ENCODE assay signal across 18 mouse cellular contexts in genomic region chr19:37815627-37816026, GRCm38 (mm10).
A peak's percentile ranks its signal among the peaks of the same experiment; 100 is the strongest.
DNase-seq lines count a peak whose midpoint lies in the region; ATAC-seq and TF ChIP-seq lines count a peak whose summit lies in the region.
"Had no signal": no experiment of that assay in that cellular context is flagged by ENCODE, and none has a peak within 500 bp of the region (broad histone marks: within the 10 kb centered on the region; RNA-seq: fewer than 3 reads in every experiment).

No protein-coding gene starts in this region.

- intact Hi-C loops in heart, postnatal 10 days (cut with DNase I), result no loop called here

- H3K27ac ChIP-seq in kidney, postnatal 0 days, result no peak overlapping the region
- no peak overlapping the region for H3K27ac ChIP-seq in hindbrain, embryonic 16.5 days (ENCODE audit: low read depth, low read length)
- H3K27ac ChIP-seq: embryonic facial prominence, embryonic 10.5 days; forebrain, embryonic 13.5 days; heart, adult 2 months; heart, embryonic 15.5 days; hindbrain, embryonic 10.5 days; hindbrain, embryonic 14.5 days had no signal

- DNase-seq in heart, adult 11 months, result peak; percentile 18
- DNase-seq in heart, postnatal 10 days, result no peak
- DNase-seq in kidney, postnatal 0 days (ENCODE audit: low spot score), result no peak
- no peak for DNase-seq in kidney, postnatal 10 days
- peak; percentile 30 for DNase-seq in retina, postnatal 1 day
- DNase-seq: adrenal gland, adult 8-10 months; adrenal gland, postnatal 36 days; cerebellum, adult 2 months; cerebellum, postnatal 10 days; gastrocnemius, postnatal 10 days; heart, adult 2 months had no signal

- H3K27me3 ChIP-seq in kidney, postnatal 0 days (ENCODE audit: insufficient read depth, low read length), result no peaks in the 10 kb centered on the region
- H3K27me3 ChIP-seq in hindbrain, embryonic 16.5 days (replicated peaks; ENCODE audit: control insufficient read depth, insufficient read depth, low read length), result no peaks in the 10 kb centered on the region
- H3K27me3 ChIP-seq: heart, embryonic 15.5 days had no signal

- peak; percentile 77; the same call in 1 of the 2 replicates for ATAC-seq in kidney, postnatal 0 days (replicated peaks; ENCODE audit: low FRiP score, low read depth)
- ATAC-seq in hindbrain, embryonic 16.5 days, result no peak
- ATAC-seq: forebrain, embryonic 13.5 days had no signal

- H3K4me2 ChIP-seq in kidney, postnatal 0 days (ENCODE audit: low read length), result no peak overlapping the region
- H3K4me2 ChIP-seq in hindbrain, embryonic 16.5 days (ENCODE audit: low read length), result no peak overlapping the region
- H3K4me2 ChIP-seq: forebrain, embryonic 13.5 days; heart, embryonic 15.5 days; hindbrain, embryonic 14.5 days had no signal

- no peaks in the 10 kb centered on the region for H3K36me3 ChIP-seq in kidney, postnatal 0 days (ENCODE audit: insufficient read depth, low read length)
- no peaks in the 10 kb centered on the region for H3K36me3 ChIP-seq in hindbrain, embryonic 16.5 days (ENCODE audit: control insufficient read depth, insufficient read depth, low read length)
- H3K36me3 ChIP-seq: embryonic facial prominence, embryonic 10.5 days; G1E; heart, embryonic 15.5 days; hindbrain, embryonic 10.5 days had no signal

- 54% methylated on average over 2 of the region's 2 CpGs for WGBS in kidney, postnatal 0 days
- WGBS in hindbrain, embryonic 16.5 days, result 74% methylated on average over 2 of the region's 2 CpGs

- no peak overlapping the region for H3K4me3 ChIP-seq in kidney, postnatal 0 days (replicated peaks; ENCODE audit: low read depth, low read length)
- no peak overlapping the region for H3K4me3 ChIP-seq in hindbrain, embryonic 16.5 days (ENCODE audit: low read length)
- H3K4me3 ChIP-seq: embryonic facial prominence, embryonic 10.5 days; forebrain, embryonic 13.5 days; heart, adult 2 months; heart, embryonic 15.5 days; hindbrain, embryonic 10.5 days had no signal

- peaks cover 4% of the 10 kb centered on the region; the same call in 1 of the 2 replicates for H3K4me1 ChIP-seq in kidney, postnatal 0 days (replicated peaks; ENCODE audit: insufficient read depth, low read length)
- peaks cover 3% of the 10 kb centered on the region for H3K4me1 ChIP-seq in hindbrain, embryonic 16.5 days (ENCODE audit: control insufficient read depth, insufficient read depth, low read depth, low read length)

- no peak for TF ChIP-seq CTCF in kidney, postnatal 0 days (IDR thresholded peaks at IDR 0.05; ENCODE audit: low read depth)

- no peak overlapping the region for H3K9ac ChIP-seq in kidney, postnatal 0 days (ENCODE audit: low read depth, low read length)
- no peak overlapping the region for H3K9ac ChIP-seq in hindbrain, embryonic 16.5 days (ENCODE audit: low read depth, low read length)
- H3K9ac ChIP-seq: forebrain, embryonic 13.5 days; heart, embryonic 15.5 days; hindbrain, embryonic 14.5 days had no signal

- no peaks in the 10 kb centered on the region for H3K9me3 ChIP-seq in kidney, postnatal 0 days (replicated peaks; ENCODE audit: low read length)
- H3K9me3 ChIP-seq in hindbrain, embryonic 16.5 days (ENCODE audit: control insufficient read depth, low read length), result no peaks in the 10 kb centered on the region
- H3K9me3 ChIP-seq: embryonic facial prominence, embryonic 10.5 days; forebrain, embryonic 13.5 days; G1E; heart, embryonic 15.5 days; hindbrain, embryonic 10.5 days had no signal

Comparison
In these comparisons a context has a peak if more than half of its experiments do, and no peak if none do; other contexts are left out.
1. DNase-seq: peak in heart, adult 11 months (single experiment) and retina, postnatal 1 day (single experiment); none in heart, postnatal 10 days (0 of 2), kidney, postnatal 0 days (single experiment) and kidney, postnatal 10 days (single experiment).